Mouse (Mus musculus) midbrain, embryonic 13.5 days (tissue): ENCODE results near the gene Agps. TPM values are rescaled to one million over a fixed set of nuclear protein-coding genes. Genes with fewer than 3 reads are reported as not detected.
"Not testable (repeated sequence)": the region's sequence is repeated elsewhere in the genome, so short reads cannot be mapped to it uniquely, and the experiment has no call there.

ENCODE experiments used
- ATAC-seq: fragments of 200-750 bp; cut with Nextera tagmentation; 2 replicates; pipeline ENCODE4 v1.8.0; 2017; ENCODE audit warnings: mild to moderate bottlenecking, moderate TSS enrichment, moderate library complexity
- H3K27ac ChIP-seq: fragments of 300-500 bp; sonication (generic); 2 replicates; pipeline ENCODE4 v1.5.1; 2015; ENCODE audit warnings: inconsistent platforms, mild to moderate bottlenecking, moderate library complexity
- H3K27me3 ChIP-seq: fragments of 300-500 bp; sonication (generic); 2 replicates; pipeline ENCODE4 v1.6.1; 2015; ENCODE audit warnings: mild to moderate bottlenecking, inconsistent platforms
- H3K36me3 ChIP-seq: fragments of 300-500 bp; sonication (generic); 2 replicates; pipeline ENCODE4 v1.6.1; 2015; ENCODE audit warnings: mild to moderate bottlenecking, inconsistent platforms
- H3K4me1 ChIP-seq: fragments of 300-500 bp; sonication (generic); replicated peaks from 2 replicates; pipeline ENCODE4 v1.6.1; 2015; ENCODE audit warnings: inconsistent platforms
- H3K4me2 ChIP-seq: fragments of 300-500 bp; sonication (generic); replicated peaks from 2 replicates; pipeline ENCODE4 v1.6.1; 2015; ENCODE audit warnings: moderate library complexity, mild to moderate bottlenecking, inconsistent platforms
- H3K4me3 ChIP-seq: fragments of 300-500 bp; sonication (generic); replicated peaks from 2 replicates; pipeline ENCODE4 v1.5.1; 2015; ENCODE audit warnings: mild to moderate bottlenecking, inconsistent platforms
- H3K9ac ChIP-seq: fragments of 300-500 bp; sonication (generic); replicated peaks from 2 replicates; pipeline ENCODE4 v1.6.1; 2015; ENCODE audit warnings: mild to moderate bottlenecking, inconsistent platforms
- H3K9me3 ChIP-seq: fragments of 300-500 bp; sonication (generic); 2 replicates; pipeline ENCODE4 v1.6.1; 2016; ENCODE audit warnings: mild to moderate bottlenecking, inconsistent platforms
- WGBS: fragments of 180-500 bp; shearing (Covaris S2); methylation state at CpG from one replicate; pipeline ENCODE4 v1.1.7; 2015; 5-methylcytosine and 5-hydroxymethylcytosine counted together
- polyA plus RNA-seq: library from polyadenylated mRNA; unstranded; fragments of >200 nt; fragmentation: Nextera tagmentation; extraction: Ambion mirVana; gene quantifications from 2 replicates; pipeline ENCODE4 v1.2.1, GENCODE M21; 2015

Gene Agps
- polyA plus RNA-seq, 1 experiment from 2014 or later, result 31.5 TPM

DNA sequence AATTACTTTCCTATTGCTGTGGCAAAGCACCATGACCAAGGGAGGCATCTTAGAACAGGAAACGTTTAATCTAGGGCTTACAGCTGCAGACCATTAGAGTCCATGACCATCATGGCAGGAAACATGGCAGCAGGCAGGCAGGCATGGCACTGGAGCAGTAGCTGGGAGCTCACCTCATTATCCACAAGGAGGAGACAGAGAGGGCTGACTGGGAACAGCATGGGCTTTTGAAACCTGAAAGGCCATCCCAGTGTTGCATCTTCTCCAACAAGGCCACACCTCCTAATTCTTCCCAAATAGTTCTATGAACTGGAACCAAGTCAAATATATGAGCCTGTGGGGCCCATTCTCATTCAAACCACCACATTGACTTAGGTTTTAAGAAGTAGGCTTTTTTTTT, 68.3 kb downstream of the Agps start:
- ATAC-seq, result no peak
- no peaks in the 10 kb centered on the region for H3K27me3 ChIP-seq
- 92% methylated on average over 1 of the region's 1 CpGs for WGBS

DNA sequence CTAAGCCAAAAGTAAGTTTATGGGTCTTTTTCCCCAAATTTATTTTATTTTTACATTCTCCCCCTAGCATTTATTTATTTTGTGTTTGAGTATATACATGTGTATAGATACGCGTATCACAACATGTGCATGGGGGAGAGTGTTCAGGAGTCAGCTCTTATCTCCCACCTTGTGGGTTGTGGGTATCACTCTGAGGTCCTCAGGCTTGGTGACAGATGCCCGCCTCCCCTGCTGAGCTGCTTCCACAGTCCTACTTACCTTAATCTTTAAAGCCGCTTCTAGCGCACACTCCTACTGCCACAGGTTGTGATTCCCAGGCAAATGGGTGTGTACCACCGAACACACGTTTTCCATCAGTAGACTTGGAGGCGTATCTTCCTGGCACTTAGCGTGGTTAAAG, 69.9 kb downstream of the Agps start:
- no peak for ATAC-seq
- no peak overlapping the region for H3K9ac ChIP-seq
- H3K9me3 ChIP-seq, result no peaks in the 10 kb centered on the region

More for the DNA sequence above, 68.3 kb downstream of the Agps start:
- H3K4me3 ChIP-seq, result no peak overlapping the region
- H3K9ac ChIP-seq, result no peak overlapping the region
- peaks cover 13% of the 10 kb centered on the region for H3K36me3 ChIP-seq
- no peak overlapping the region for H3K27ac ChIP-seq
- no peaks in the 10 kb centered on the region for H3K4me1 ChIP-seq
- H3K9me3 ChIP-seq, result no peaks in the 10 kb centered on the region
- no peak overlapping the region for H3K4me2 ChIP-seq

DNA sequence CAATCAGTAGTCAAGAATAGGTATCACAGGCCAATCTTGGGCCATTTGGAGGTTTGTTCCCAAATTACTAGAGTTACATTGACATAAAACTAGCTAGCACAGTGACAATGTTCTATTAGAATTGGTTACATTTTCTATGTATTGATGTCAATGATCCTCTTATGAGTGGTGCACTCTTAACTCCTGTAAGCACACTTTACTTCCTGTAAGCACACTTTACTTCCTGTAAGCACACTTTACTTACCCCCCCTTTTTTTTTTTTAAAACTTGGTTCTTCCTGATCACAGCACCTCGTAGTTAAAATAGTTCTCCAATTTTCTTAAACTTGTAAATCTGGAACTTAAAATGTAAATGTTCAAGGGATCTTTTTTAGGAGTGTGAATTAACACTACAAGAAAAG, 75.2 kb downstream of the Agps start:
- WGBS, result 91% methylated on average over 1 of the region's 1 CpGs
- no peaks in the 10 kb centered on the region for H3K9me3 ChIP-seq

More for the DNA sequence above, 69.9 kb downstream of the Agps start:
- Histone ChIP-seq H3K4me3 (no peak overlapping the region), H3K4me1 (no peaks in the 10 kb centered on the region), H3K27ac (no peak overlapping the region), H3K27me3 (no peaks in the 10 kb centered on the region), H3K36me3 (peaks cover 11% of the 10 kb centered on the region), H3K4me2 (no peak overlapping the region)
- 92% methylated on average over 9 of the region's 9 CpGs for WGBS

DNA sequence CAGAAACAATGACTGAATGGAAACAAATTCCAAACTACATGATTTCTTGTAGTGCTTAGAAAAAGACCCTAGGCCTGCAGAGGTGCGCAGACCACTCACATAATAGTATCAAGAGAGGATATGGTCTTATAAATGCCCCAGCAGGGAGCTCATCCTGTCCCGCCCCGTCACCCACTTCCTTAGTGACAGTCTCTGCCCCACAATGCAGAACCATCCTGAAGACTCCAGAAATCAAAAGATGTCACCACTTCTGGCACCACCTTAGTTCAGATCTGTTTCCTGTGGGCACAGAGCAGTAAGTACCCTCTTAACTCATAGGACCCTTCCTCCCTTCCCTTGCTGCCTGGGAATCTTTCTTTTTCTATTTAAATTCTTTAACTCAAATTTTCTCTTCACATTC, 83.1 kb downstream of the Agps start:
- WGBS, result 96% methylated on average over 3 of the region's 3 CpGs
- H3K4me1 ChIP-seq, result no peaks in the 10 kb centered on the region
- no peak overlapping the region for H3K4me3 ChIP-seq
- H3K27ac ChIP-seq, result no peak overlapping the region
- no peaks in the 10 kb centered on the region for H3K27me3 ChIP-seq
- no peak overlapping the region for H3K4me2 ChIP-seq
- no peak for ATAC-seq
- H3K9me3 ChIP-seq, result no peaks in the 10 kb centered on the region
- H3K9ac ChIP-seq, result no peak overlapping the region
- peaks cover 15% of the 10 kb centered on the region for H3K36me3 ChIP-seq

More for the DNA sequence above, 75.2 kb downstream of the Agps start:
- H3K27me3 ChIP-seq, result no peaks in the 10 kb centered on the region
- H3K9ac ChIP-seq, result no peak overlapping the region
- no peak overlapping the region for H3K4me2 ChIP-seq
- H3K27ac ChIP-seq, result no peak overlapping the region
- no peak overlapping the region for H3K4me3 ChIP-seq
- peaks cover 4% of the 10 kb centered on the region for H3K36me3 ChIP-seq
- no peaks in the 10 kb centered on the region for H3K4me1 ChIP-seq
- no peak for ATAC-seq

- Histone ChIP-seq H3K4me1 (peaks cover 5% of the 10 kb centered on the region; the same call in 1 of the 2 replicates), H3K36me3 (no peaks in the 10 kb centered on the region), H3K9ac (no peak overlapping the region), H3K4me3 (no peak overlapping the region), H3K4me2 (no peak overlapping the region), H3K27me3 (no peaks in the 10 kb centered on the region), H3K27ac (no peak overlapping the region), H3K9me3 (no peaks in the 10 kb centered on the region)
- WGBS, result 79% methylated on average over 4 of the region's 4 CpGs
- no peak for ATAC-seq
Observed at GRCm38 (mm10) chr2:75923807-75924340, 91.9 kb downstream of the Agps start.

- H3K4me1 ChIP-seq, result peaks cover 5% of the 10 kb centered on the region; the same call in 1 of the 2 replicates
- no peak for ATAC-seq
- WGBS, result 85% methylated on average over 5 of the region's 5 CpGs
- no peak overlapping the region for H3K9ac ChIP-seq
- no peak overlapping the region for H3K27ac ChIP-seq
- H3K27me3 ChIP-seq, result no peaks in the 10 kb centered on the region
- no peak overlapping the region for H3K4me3 ChIP-seq
- no peak overlapping the region for H3K4me2 ChIP-seq
- 0 out of 2 replicates have a peak, but pooled peaks cover 4% of the 10 kb centered on the region for H3K36me3 ChIP-seq
- H3K9me3 ChIP-seq, result no peaks in the 10 kb centered on the region
Observed at GRCm38 (mm10) chr2:75926061-75926460, 94.1 kb downstream of the Agps start.

DNA sequence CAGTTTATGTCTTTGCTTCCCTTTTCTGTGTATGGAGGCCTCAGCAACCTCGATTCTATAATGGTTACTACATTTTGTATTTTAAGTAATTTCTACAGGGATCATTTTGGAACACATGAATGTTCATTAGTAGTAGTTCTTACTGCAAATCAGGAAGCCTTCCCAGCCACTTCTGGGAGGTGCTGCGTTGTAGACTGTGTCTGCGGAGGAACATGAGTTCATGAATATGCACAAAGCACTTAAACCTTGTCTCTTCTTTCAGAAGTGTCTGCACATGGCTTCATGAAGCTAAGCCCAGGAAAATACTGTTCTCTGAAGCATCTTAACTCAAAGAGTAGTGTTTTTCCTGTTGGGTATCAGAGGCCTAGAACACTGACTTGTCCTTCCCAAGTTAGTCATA, 96.0 kb downstream of the Agps start:
- WGBS, result 89% methylated on average over 3 of the region's 3 CpGs
- no peak overlapping the region for H3K9ac ChIP-seq
- peaks cover 5% of the 10 kb centered on the region; the same call in 1 of the 2 replicates for H3K4me1 ChIP-seq
- H3K4me3 ChIP-seq, result no peak overlapping the region
- H3K4me2 ChIP-seq, result no peak overlapping the region
- H3K9me3 ChIP-seq, result no peaks in the 10 kb centered on the region
- H3K27ac ChIP-seq, result no peak overlapping the region
- peaks cover 11% of the 10 kb centered on the region; the same call in 1 of the 2 replicates for H3K36me3 ChIP-seq
- ATAC-seq, result no peak
- no peaks in the 10 kb centered on the region for H3K27me3 ChIP-seq

GRCm38 (mm10) chr2:75929141-75929540, 97.2 kb downstream of the Agps start:
- no peaks in the 10 kb centered on the region for H3K9me3 ChIP-seq
- peaks cover 11% of the 10 kb centered on the region; the same call in 1 of the 2 replicates for H3K36me3 ChIP-seq
- no peaks in the 10 kb centered on the region for H3K27me3 ChIP-seq
- H3K9ac ChIP-seq, result no peak overlapping the region
- 87% methylated on average over 2 of the region's 2 CpGs for WGBS
- H3K4me3 ChIP-seq, result no peak overlapping the region
- no peak overlapping the region for H3K4me2 ChIP-seq
- H3K27ac ChIP-seq, result no peak overlapping the region
- ATAC-seq, result no peak
- H3K4me1 ChIP-seq, result 0 out of 2 replicates have a peak, but pooled peaks cover under 1% of the 10 kb centered on the region

GRCm38 (mm10) chr2:75929786-75930444, 97.9 kb downstream of the Agps start:
- Histone ChIP-seq H3K36me3 (peaks cover 11% of the 10 kb centered on the region; the same call in 1 of the 2 replicates), H3K27ac (no peak overlapping the region), H3K9me3 (no peaks in the 10 kb centered on the region), H3K27me3 (no peaks in the 10 kb centered on the region), H3K4me2 (no peak overlapping the region), H3K4me3 (no peak overlapping the region), H3K9ac (no peak overlapping the region), H3K4me1 (no peaks in the 10 kb centered on the region)
- WGBS, result 93% methylated on average over 6 of the region's 6 CpGs
- ATAC-seq, result no peak

- no peaks in the 10 kb centered on the region for H3K4me1 ChIP-seq
- H3K4me3 ChIP-seq, result no peak overlapping the region
- no peak for ATAC-seq
- H3K27me3 ChIP-seq, result no peaks in the 10 kb centered on the region
- H3K36me3 ChIP-seq, result peaks cover 11% of the 10 kb centered on the region; the same call in 1 of the 2 replicates
- H3K9ac ChIP-seq, result no peak overlapping the region
- 88% methylated on average over 2 of the region's 2 CpGs for WGBS
- no peak overlapping the region for H3K4me2 ChIP-seq
- no peaks in the 10 kb centered on the region for H3K9me3 ChIP-seq
- no peak overlapping the region for H3K27ac ChIP-seq
Observed at GRCm38 (mm10) chr2:75930941-75931340, 99.0 kb downstream of the Agps start.

- no peak overlapping the region for H3K27ac ChIP-seq
- no peaks in the 10 kb centered on the region for H3K9me3 ChIP-seq
- H3K4me3 ChIP-seq, result no peak overlapping the region
- peaks cover 4% of the 10 kb centered on the region for H3K4me1 ChIP-seq
- H3K36me3 ChIP-seq, result peaks cover 11% of the 10 kb centered on the region; the same call in 1 of the 2 replicates
- 55% methylated on average over 7 of the region's 7 CpGs for WGBS
- no peak overlapping the region for H3K4me2 ChIP-seq
- ATAC-seq, result no peak
- no peak overlapping the region for H3K9ac ChIP-seq
- H3K27me3 ChIP-seq, result no peaks in the 10 kb centered on the region
Observed at GRCm38 (mm10) chr2:75933541-75933940, 101.6 kb downstream of the Agps start.

DNA sequence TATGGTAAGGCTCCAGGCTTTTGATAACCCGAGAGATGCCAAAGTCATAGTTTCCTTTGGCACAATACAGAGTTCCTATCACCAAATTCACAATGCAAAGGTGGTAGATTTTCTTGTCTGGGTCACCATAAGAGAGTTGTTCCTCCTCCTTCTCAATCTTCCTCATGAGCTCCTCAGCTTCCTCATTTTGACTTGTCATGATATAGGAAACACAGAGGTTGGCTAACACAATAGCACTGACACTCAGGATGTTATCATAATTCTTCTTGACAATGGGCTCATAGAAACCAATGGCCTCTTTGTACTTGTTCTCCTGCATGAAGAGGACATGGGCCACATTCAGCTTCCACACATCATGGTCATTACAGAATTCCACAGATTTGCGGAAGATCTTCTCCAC, 104.7 kb downstream of the Agps start:
- not testable (repeated sequence) for H3K9me3 ChIP-seq

More for the DNA sequence above, 104.7 kb downstream of the Agps start:
- WGBS, result 90% methylated on average over 2 of the region's 2 CpGs
- H3K36me3 ChIP-seq, H3K9ac ChIP-seq, H3K27me3 ChIP-seq, H3K27ac ChIP-seq, H3K4me1 ChIP-seq, H3K4me2 ChIP-seq, ATAC-seq, H3K4me3 ChIP-seq: not testable (repeated sequence)
